Mouse (Mus musculus) ES-E14 (cell line): ENCODE results near the gene Pde3a.

ENCODE experiments used
- HCFC1 ChIP-seq: IDR thresholded peaks from 2 replicates; pipeline ENCODE4 v1.6.1; 2012; ENCODE audit warnings: low read length, inconsistent platforms, borderline replicate concordance; ENCODE audit not compliant: insufficient read depth
- MAFK ChIP-seq: IDR thresholded peaks from 2 replicates; pipeline ENCODE4 v1.6.1; 2014; ENCODE audit warnings: mild to moderate bottlenecking, low read depth, low read length, inconsistent platforms; ENCODE audit not compliant: insufficient read depth

- TF ChIP-seq HCFC1: no peak
- no peak for TF ChIP-seq MAFK
These were observed 176.0 kb downstream of the Pde3a start for GRCm38 (mm10) chr6:141425114-141425513.
